Mouse (Mus musculus): Measurements from ENCODE around the gene Lhfpl2. TPM values are rescaled to one million over a fixed set of nuclear protein-coding genes. Genes with fewer than 3 reads are reported as not detected.
A peak's percentile ranks its signal among the peaks of the same experiment; 100 is the strongest.

The Lhfpl2 gene
- polyA plus RNA-seq, 1 experiment: 2.5 TPM

GRCm38 (mm10) chr13:94177148-94177547 is 119.6 kb downstream of the Lhfpl2 start:
- Histone ChIP-seq H3K36me3 (ENCODE audit: control insufficient read depth, insufficient read depth, low read length) (no peaks in the 10 kb centered on the region), H3K27me3 (ENCODE audit: control insufficient read depth, insufficient read depth, low read length) (no peaks in the 10 kb centered on the region), H3K27ac (ENCODE audit: control insufficient read depth, insufficient read depth, low read depth, low read length) (no peak overlapping the region), H3K4me3 (ENCODE audit: control insufficient read depth, low read depth, low read length) (no peak overlapping the region), H3K4me1 (ENCODE audit: control insufficient read depth, insufficient read depth, low read length) (peaks cover 19% of the 10 kb centered on the region)
- TF ChIP-seq POLR2A (IDR thresholded peaks at IDR 0.05; ENCODE audit: control insufficient read depth, low read depth, low read length): no peak
- TF ChIP-seq CTCF (IDR thresholded peaks at IDR 0.05; ENCODE audit: control insufficient read depth, insufficient read depth, insufficient replicate concordance, low read depth, low read length): peak; percentile 63; the same call in 1 of the 2 replicates

- H3K4me3 ChIP-seq (ENCODE audit: control insufficient read depth, low read depth, low read length): no peak overlapping the region
- no peaks in the 10 kb centered on the region for H3K36me3 ChIP-seq (ENCODE audit: control insufficient read depth, insufficient read depth, low read length)
- TF ChIP-seq CTCF (IDR thresholded peaks at IDR 0.05; ENCODE audit: control insufficient read depth, insufficient read depth, insufficient replicate concordance, low read depth, low read length) (no peak), POLR2A (IDR thresholded peaks at IDR 0.05; ENCODE audit: control insufficient read depth, low read depth, low read length) (no peak)
- no peaks in the 10 kb centered on the region for H3K27me3 ChIP-seq (ENCODE audit: control insufficient read depth, insufficient read depth, low read length)
- peaks cover 14% of the 10 kb centered on the region for H3K4me1 ChIP-seq (ENCODE audit: control insufficient read depth, insufficient read depth, low read length)
- no peak overlapping the region for H3K27ac ChIP-seq (ENCODE audit: control insufficient read depth, insufficient read depth, low read depth, low read length)
Measured at GRCm38 (mm10) chr13:94178401-94179040, 120.9 kb downstream of the Lhfpl2 start.

GRCm38 (mm10) chr13:94180477-94181420 is 123.2 kb downstream of the Lhfpl2 start:
- Histone ChIP-seq H3K36me3 (ENCODE audit: control insufficient read depth, insufficient read depth, low read length) (no peaks in the 10 kb centered on the region), H3K27me3 (ENCODE audit: control insufficient read depth, insufficient read depth, low read length) (no peaks in the 10 kb centered on the region), H3K4me3 (ENCODE audit: control insufficient read depth, low read depth, low read length) (no peak overlapping the region), H3K4me1 (ENCODE audit: control insufficient read depth, insufficient read depth, low read length) (0 out of 2 replicates have a peak, but pooled peaks cover 2% of the 10 kb centered on the region), H3K27ac (ENCODE audit: control insufficient read depth, insufficient read depth, low read depth, low read length) (no peak overlapping the region)
- TF ChIP-seq POLR2A (IDR thresholded peaks at IDR 0.05; ENCODE audit: control insufficient read depth, low read depth, low read length) (no peak), CTCF (IDR thresholded peaks at IDR 0.05; ENCODE audit: control insufficient read depth, insufficient read depth, insufficient replicate concordance, low read depth, low read length) (no peak)

- H3K4me1 ChIP-seq (ENCODE audit: control insufficient read depth, insufficient read depth, low read length): 0 out of 2 replicates have a peak, but pooled peaks cover 1% of the 10 kb centered on the region
- no peak for TF ChIP-seq CTCF (IDR thresholded peaks at IDR 0.05; ENCODE audit: control insufficient read depth, insufficient read depth, insufficient replicate concordance, low read depth, low read length)
- no peak for TF ChIP-seq POLR2A (IDR thresholded peaks at IDR 0.05; ENCODE audit: control insufficient read depth, low read depth, low read length)
- H3K4me3 ChIP-seq (ENCODE audit: control insufficient read depth, low read depth, low read length): no peak overlapping the region
- no peaks in the 10 kb centered on the region for H3K36me3 ChIP-seq (ENCODE audit: control insufficient read depth, insufficient read depth, low read length)
- no peak overlapping the region for H3K27ac ChIP-seq (ENCODE audit: control insufficient read depth, insufficient read depth, low read depth, low read length)
- H3K27me3 ChIP-seq (ENCODE audit: control insufficient read depth, insufficient read depth, low read length): no peaks in the 10 kb centered on the region
Measured at GRCm38 (mm10) chr13:94182026-94182425, 124.4 kb downstream of the Lhfpl2 start.

GRCm38 (mm10) chr13:94183372-94184021 is 125.9 kb downstream of the Lhfpl2 start:
- H3K27me3 ChIP-seq (ENCODE audit: control insufficient read depth, insufficient read depth, low read length): no peaks in the 10 kb centered on the region
- no peaks in the 10 kb centered on the region; the same call in 1 of the 2 replicates for H3K4me1 ChIP-seq (ENCODE audit: control insufficient read depth, insufficient read depth, low read length)
- no peak overlapping the region for H3K4me3 ChIP-seq (ENCODE audit: control insufficient read depth, low read depth, low read length)
- no peak for TF ChIP-seq CTCF (IDR thresholded peaks at IDR 0.05; ENCODE audit: control insufficient read depth, insufficient read depth, insufficient replicate concordance, low read depth, low read length)
- TF ChIP-seq POLR2A (IDR thresholded peaks at IDR 0.05; ENCODE audit: control insufficient read depth, low read depth, low read length): no peak
- no peak overlapping the region for H3K27ac ChIP-seq (ENCODE audit: control insufficient read depth, insufficient read depth, low read depth, low read length)
- no peaks in the 10 kb centered on the region for H3K36me3 ChIP-seq (ENCODE audit: control insufficient read depth, insufficient read depth, low read length)

- Histone ChIP-seq H3K27ac (ENCODE audit: control insufficient read depth, insufficient read depth, low read depth, low read length) (no peak overlapping the region), H3K27me3 (ENCODE audit: control insufficient read depth, insufficient read depth, low read length) (no peaks in the 10 kb centered on the region), H3K4me3 (ENCODE audit: control insufficient read depth, low read depth, low read length) (no peak overlapping the region), H3K4me1 (ENCODE audit: control insufficient read depth, insufficient read depth, low read length) (no peaks in the 10 kb centered on the region; the same call in 1 of the 2 replicates), H3K36me3 (ENCODE audit: control insufficient read depth, insufficient read depth, low read length) (no peaks in the 10 kb centered on the region)
- TF ChIP-seq CTCF (IDR thresholded peaks at IDR 0.05; ENCODE audit: control insufficient read depth, insufficient read depth, insufficient replicate concordance, low read depth, low read length): no peak
- TF ChIP-seq POLR2A (IDR thresholded peaks at IDR 0.05; ENCODE audit: control insufficient read depth, low read depth, low read length): no peak
Measured at GRCm38 (mm10) chr13:94184726-94185456, 127.3 kb downstream of the Lhfpl2 start.

Data from testis, adult 2 months (tissue).